In the genomic region with DNA sequence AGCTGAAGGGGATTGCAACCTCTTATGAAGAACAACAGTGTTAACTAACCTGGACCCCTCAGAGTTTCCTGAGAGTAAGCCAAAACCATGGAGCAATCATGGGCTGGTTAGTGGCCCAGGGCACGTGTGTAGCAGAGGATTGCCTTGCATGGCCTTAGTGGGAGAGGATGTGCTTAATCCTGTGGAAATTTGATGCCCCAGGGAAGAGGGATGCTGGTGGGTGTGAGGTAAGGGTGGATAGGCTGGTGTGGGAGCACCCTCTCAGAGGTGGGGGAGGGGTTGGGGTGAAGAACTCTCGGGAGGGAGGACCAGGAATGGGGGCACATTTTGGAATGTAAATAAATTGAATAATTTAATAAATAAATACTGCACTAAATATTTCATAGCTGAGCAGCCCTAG, we compare ENCODE assay signal across 25 mouse cellular contexts.
DNase-seq lines count a peak whose midpoint lies in the region; ATAC-seq lines count a peak whose summit lies in the region.
"Had no signal": no experiment of that assay in that cellular context is flagged by ENCODE, and none has a peak within 500 bp of the region (broad histone marks: within the 10 kb centered on the region; RNA-seq: fewer than 3 reads in every experiment).

No protein-coding gene starts in this region.

- no peaks in the 10 kb centered on the region for H3K27me3 ChIP-seq in embryonic facial prominence, embryonic 11.5 days (ENCODE audit: control insufficient read depth, insufficient read depth, low read length)
- no peaks in the 10 kb centered on the region for H3K27me3 ChIP-seq in embryonic facial prominence, embryonic 10.5 days (replicated peaks; ENCODE audit: low read depth, poor library complexity, severe bottlenecking)
- H3K27me3 ChIP-seq in intestine, embryonic 14.5 days (replicated peaks; ENCODE audit: control insufficient read depth, insufficient read depth, low read length): no peaks in the 10 kb centered on the region
- H3K27me3 ChIP-seq in intestine, embryonic 15.5 days (replicated peaks): no peaks in the 10 kb centered on the region
- H3K27me3 ChIP-seq in neural tube, embryonic 12.5 days (replicated peaks): no peaks in the 10 kb centered on the region
- no peaks in the 10 kb centered on the region for H3K27me3 ChIP-seq in neural tube, embryonic 15.5 days (replicated peaks)
- H3K27me3 ChIP-seq: embryonic facial prominence, embryonic 13.5 days; forebrain, embryonic 13.5 days had no signal

- no peak for DNase-seq in embryonic facial prominence, embryonic 11.5 days (ENCODE audit: low spot score)
- DNase-seq in embryonic facial prominence, embryonic 10.5 days (ENCODE audit: low spot score): no peak
- DNase-seq in intestine, embryonic 14.5 days (ENCODE audit: low spot score): no peak
- DNase-seq: adrenal gland, adult 8-10 months; adrenal gland, postnatal 25 days; cerebellum, adult 11-12 months; cerebellum, adult 8-10 months; cerebellum, postnatal 10 days; cerebellum, postnatal 36 days; embryo, embryonic 11 days; forebrain, postnatal 0 days; gastrocnemius, adult 2 months; gastrocnemius, postnatal 14 days; heart, adult 11 months had no signal

- H3K36me3 ChIP-seq in embryonic facial prominence, embryonic 11.5 days (replicated peaks; ENCODE audit: control insufficient read depth, insufficient read depth, low read depth, low read length): no peaks in the 10 kb centered on the region
- H3K36me3 ChIP-seq in embryonic facial prominence, embryonic 10.5 days (replicated peaks): no peaks in the 10 kb centered on the region
- no peaks in the 10 kb centered on the region for H3K36me3 ChIP-seq in intestine, embryonic 14.5 days (ENCODE audit: control insufficient read depth, insufficient read depth, low read length)
- no peaks in the 10 kb centered on the region for H3K36me3 ChIP-seq in intestine, embryonic 15.5 days
- H3K36me3 ChIP-seq in neural tube, embryonic 12.5 days: no peaks in the 10 kb centered on the region
- no peaks in the 10 kb centered on the region for H3K36me3 ChIP-seq in neural tube, embryonic 15.5 days
- H3K36me3 ChIP-seq: embryonic facial prominence, embryonic 13.5 days had no signal

- H3K4me3 ChIP-seq in embryonic facial prominence, embryonic 11.5 days (ENCODE audit: low read depth, low read length): no peak overlapping the region
- H3K4me3 ChIP-seq in embryonic facial prominence, embryonic 10.5 days: no peak overlapping the region
- no peak overlapping the region for H3K4me3 ChIP-seq in intestine, embryonic 14.5 days (ENCODE audit: low read depth, low read length)
- no peak overlapping the region for H3K4me3 ChIP-seq in intestine, embryonic 15.5 days (replicated peaks)
- H3K4me3 ChIP-seq in neural tube, embryonic 12.5 days: no peak overlapping the region
- no peak overlapping the region for H3K4me3 ChIP-seq in neural tube, embryonic 15.5 days (replicated peaks)
- H3K4me3 ChIP-seq: embryonic facial prominence, embryonic 13.5 days; erythroblast, embryonic 14.5 days; forebrain, embryonic 13.5 days; gastrocnemius, adult 2 months had no signal

- 0 out of 2 replicates have a peak, but pooled peaks have one; percentile 48 for ATAC-seq in embryonic facial prominence, embryonic 11.5 days (replicated peaks; ENCODE audit: insufficient number of reproducible peaks, low FRiP score, low TSS enrichment, low read depth)
- 0 out of 2 replicates have a peak, but pooled peaks have one; percentile 12 for ATAC-seq in intestine, embryonic 14.5 days (replicated peaks; ENCODE audit: low FRiP score, low TSS enrichment, low read depth)
- no peak for ATAC-seq in intestine, embryonic 15.5 days
- ATAC-seq in neural tube, embryonic 12.5 days (ENCODE audit: low FRiP score, low read depth): 0 out of 2 replicates have a peak, but pooled peaks have one; percentile 17
- ATAC-seq in neural tube, embryonic 15.5 days (ENCODE audit: low FRiP score): no peak
- ATAC-seq: activated CD4-positive, CD25-positive, alpha-beta regulatory T cell, adult 4 months; forebrain, embryonic 13.5 days; forebrain, postnatal 0 days; hindbrain, postnatal 0 days; inflammation-experienced regulatory T-cells, adult 6 months had no signal

- no peaks in the 10 kb centered on the region for H3K4me1 ChIP-seq in embryonic facial prominence, embryonic 11.5 days (ENCODE audit: control insufficient read depth, insufficient read depth, low read length)
- H3K4me1 ChIP-seq in embryonic facial prominence, embryonic 10.5 days: no peaks in the 10 kb centered on the region
- H3K4me1 ChIP-seq in intestine, embryonic 14.5 days (replicated peaks; ENCODE audit: control insufficient read depth, insufficient read depth, low read length): no peaks in the 10 kb centered on the region
- no peaks in the 10 kb centered on the region for H3K4me1 ChIP-seq in intestine, embryonic 15.5 days (replicated peaks)
- H3K4me1 ChIP-seq in neural tube, embryonic 12.5 days: no peaks in the 10 kb centered on the region
- H3K4me1 ChIP-seq in neural tube, embryonic 15.5 days: no peaks in the 10 kb centered on the region
- H3K4me1 ChIP-seq: embryonic facial prominence, embryonic 13.5 days; forebrain, embryonic 13.5 days had no signal

- no peaks in the 10 kb centered on the region for H3K9me3 ChIP-seq in embryonic facial prominence, embryonic 11.5 days (replicated peaks; ENCODE audit: control insufficient read depth, low read length)
- no peaks in the 10 kb centered on the region for H3K9me3 ChIP-seq in embryonic facial prominence, embryonic 10.5 days
- H3K9me3 ChIP-seq in intestine, embryonic 14.5 days (ENCODE audit: control insufficient read depth, low read length): no peaks in the 10 kb centered on the region
- H3K9me3 ChIP-seq in intestine, embryonic 15.5 days: no peaks in the 10 kb centered on the region
- no peaks in the 10 kb centered on the region for H3K9me3 ChIP-seq in neural tube, embryonic 12.5 days
- no peaks in the 10 kb centered on the region for H3K9me3 ChIP-seq in neural tube, embryonic 15.5 days (replicated peaks)
- H3K9me3 ChIP-seq: embryonic facial prominence, embryonic 13.5 days; forebrain, embryonic 13.5 days had no signal

- no peak overlapping the region for H3K4me2 ChIP-seq in embryonic facial prominence, embryonic 11.5 days (ENCODE audit: low read depth, low read length)
- no peak overlapping the region for H3K4me2 ChIP-seq in intestine, embryonic 14.5 days (ENCODE audit: low read length)
- H3K4me2 ChIP-seq in intestine, embryonic 15.5 days (replicated peaks): no peak overlapping the region
- no peak overlapping the region for H3K4me2 ChIP-seq in neural tube, embryonic 12.5 days (replicated peaks)
- no peak overlapping the region for H3K4me2 ChIP-seq in neural tube, embryonic 15.5 days
- H3K4me2 ChIP-seq: embryonic facial prominence, embryonic 13.5 days; forebrain, embryonic 13.5 days; heart, embryonic 11.5 days; hindbrain, embryonic 14.5 days had no signal

- no peak overlapping the region for H3K9ac ChIP-seq in embryonic facial prominence, embryonic 11.5 days (replicated peaks; ENCODE audit: low read length)
- H3K9ac ChIP-seq in intestine, embryonic 14.5 days (ENCODE audit: low read length): no peak overlapping the region
- H3K9ac ChIP-seq in intestine, embryonic 15.5 days: no peak overlapping the region
- H3K9ac ChIP-seq in neural tube, embryonic 12.5 days: no peak overlapping the region
- H3K9ac ChIP-seq in neural tube, embryonic 15.5 days (replicated peaks): no peak overlapping the region
- H3K9ac ChIP-seq: embryonic facial prominence, embryonic 13.5 days; forebrain, embryonic 13.5 days; forebrain, postnatal 0 days; hindbrain, embryonic 14.5 days had no signal

- WGBS in embryonic facial prominence, embryonic 11.5 days: 60% methylated on average over 2 of the region's 2 CpGs
- WGBS in embryonic facial prominence, embryonic 10.5 days: 71% methylated on average over 2 of the region's 2 CpGs
- 45% methylated on average over 2 of the region's 2 CpGs for WGBS in intestine, embryonic 14.5 days
- 46% methylated on average over 2 of the region's 2 CpGs for WGBS in intestine, embryonic 15.5 days
- WGBS in neural tube, embryonic 12.5 days: 68% methylated on average over 2 of the region's 2 CpGs
- WGBS in neural tube, embryonic 15.5 days: 55% methylated on average over 2 of the region's 2 CpGs

- H3K27ac ChIP-seq in embryonic facial prominence, embryonic 11.5 days (replicated peaks; ENCODE audit: low read depth, low read length): no peak overlapping the region
- no peak overlapping the region for H3K27ac ChIP-seq in embryonic facial prominence, embryonic 10.5 days (replicated peaks)
- H3K27ac ChIP-seq in intestine, embryonic 14.5 days (ENCODE audit: low read depth): no peak overlapping the region
- no peak overlapping the region for H3K27ac ChIP-seq in intestine, embryonic 15.5 days
- H3K27ac ChIP-seq in neural tube, embryonic 12.5 days: no peak overlapping the region
- no peak overlapping the region for H3K27ac ChIP-seq in neural tube, embryonic 15.5 days (replicated peaks)
- H3K27ac ChIP-seq: embryonic facial prominence, embryonic 13.5 days; forebrain, embryonic 13.5 days; gastrocnemius, adult 2 months; hindbrain, embryonic 14.5 days; hindbrain, postnatal 0 days had no signal

Comparison
In these comparisons a context has a peak if more than half of its experiments do, and no peak if none do; other contexts are left out.
1. ATAC-seq: peak in embryonic facial prominence, embryonic 11.5 days (single experiment), intestine, embryonic 14.5 days (single experiment) and neural tube, embryonic 12.5 days (single experiment); none in intestine, embryonic 15.5 days (single experiment) and neural tube, embryonic 15.5 days (single experiment).